Mouse (Mus musculus): ENCODE measurements around the gene Abcf2. TPM values are rescaled to one million over a fixed set of nuclear protein-coding genes. Genes with fewer than 3 reads are reported as not detected.

Gene Abcf2
- total RNA-seq, 2 experiments from 2014 or later: 13.7 to 14.7 TPM

- ATAC-seq (replicated peaks; ENCODE audit: low FRiP score, poor library complexity, severe bottlenecking): no peak
Observed at GRCm38 (mm10) chr5:24536511-24536910, 40.8 kb downstream of the Abcf2 start.

GRCm38 (mm10) chr5:24535731-24536130, 41.5 kb downstream of the Abcf2 start:
- ATAC-seq (replicated peaks; ENCODE audit: low FRiP score, poor library complexity, severe bottlenecking): no peak

- ATAC-seq (replicated peaks; ENCODE audit: low FRiP score, poor library complexity, severe bottlenecking): no peak
Observed at GRCm38 (mm10) chr5:24534292-24534691, 43.0 kb downstream of the Abcf2 start.

- ATAC-seq (replicated peaks; ENCODE audit: low FRiP score, poor library complexity, severe bottlenecking): no peak
Observed at GRCm38 (mm10) chr5:24533391-24533790, 43.9 kb downstream of the Abcf2 start.

- ATAC-seq (replicated peaks; ENCODE audit: low FRiP score, poor library complexity, severe bottlenecking): peak; percentile 94
Observed at GRCm38 (mm10) chr5:24530042-24530689, 47.1 kb downstream of the Abcf2 start.

- ATAC-seq (replicated peaks; ENCODE audit: low FRiP score, poor library complexity, severe bottlenecking): no peak
Observed at GRCm38 (mm10) chr5:24527780-24528179, 49.5 kb downstream of the Abcf2 start.

- no peak for ATAC-seq (replicated peaks; ENCODE audit: low FRiP score, poor library complexity, severe bottlenecking)
Observed at GRCm38 (mm10) chr5:24526889-24527230, 50.4 kb downstream of the Abcf2 start, which contains the start of gene Gbx1. Gene Gbx1 (minus strand): TSS chr5:24527202.

- no peak for ATAC-seq (replicated peaks; ENCODE audit: low FRiP score, poor library complexity, severe bottlenecking)
Observed at GRCm38 (mm10) chr5:24526190-24526888, 50.9 kb downstream of the Abcf2 start.

- no peak for ATAC-seq (replicated peaks; ENCODE audit: low FRiP score, poor library complexity, severe bottlenecking)
Observed at GRCm38 (mm10) chr5:24525360-24526189, 51.7 kb downstream of the Abcf2 start.

- no peak for ATAC-seq (replicated peaks; ENCODE audit: low FRiP score, poor library complexity, severe bottlenecking)
Observed at GRCm38 (mm10) chr5:24524522-24524921, 52.7 kb downstream of the Abcf2 start.

GRCm38 (mm10) chr5:24523806-24524205, 53.5 kb downstream of the Abcf2 start:
- no peak for ATAC-seq (replicated peaks; ENCODE audit: low FRiP score, poor library complexity, severe bottlenecking)

- ATAC-seq (replicated peaks; ENCODE audit: low FRiP score, poor library complexity, severe bottlenecking): no peak
Observed at GRCm38 (mm10) chr5:24521366-24521765, 55.9 kb downstream of the Abcf2 start.

Other genes starting within 250 kb of the Abcf2 start
- not detected in 2 replicates for gene Kcnh2, start 225.9 kb downstream of the Abcf2 start, total RNA-seq (2015; ENCODE audit: low replicate concordance)
- not detected in 2 replicates for gene Kcnh2, start 225.9 kb downstream of the Abcf2 start, total RNA-seq (2017; ENCODE audit: low replicate concordance)
- not detected in 2 replicates for gene Nos3, start 212.7 kb downstream of the Abcf2 start, total RNA-seq (2015; ENCODE audit: low replicate concordance)
- gene Nos3, start 212.7 kb downstream of the Abcf2 start, total RNA-seq (2017; ENCODE audit: low replicate concordance): not detected in 2 replicates
- gene Atg9b, start 185.3 kb downstream of the Abcf2 start, total RNA-seq (2015; ENCODE audit: low replicate concordance): not detected in 2 replicates
- not detected in 2 replicates for gene Atg9b, start 185.3 kb downstream of the Abcf2 start, total RNA-seq (2017; ENCODE audit: low replicate concordance)
- 11.9 TPM in 1 of 2 replicates, not detected in the other for gene Abcb8, start 183.8 kb downstream of the Abcf2 start, total RNA-seq (2015; ENCODE audit: low replicate concordance)
- 1.7 and 8.0 TPM in 2 replicates for gene Abcb8, start 183.8 kb downstream of the Abcf2 start, total RNA-seq (2017; ENCODE audit: low replicate concordance)
- not detected in 2 replicates for gene Asic3, start 164.1 kb downstream of the Abcf2 start, total RNA-seq (2015; ENCODE audit: low replicate concordance)
- gene Asic3, start 164.1 kb downstream of the Abcf2 start, total RNA-seq (2017; ENCODE audit: low replicate concordance): not detected in 2 replicates
- gene Cdk5, start 153.9 kb downstream of the Abcf2 start, total RNA-seq (2015; ENCODE audit: low replicate concordance): 6.3 and 10.8 TPM in 2 replicates
- gene Cdk5, start 153.9 kb downstream of the Abcf2 start, total RNA-seq (2017; ENCODE audit: low replicate concordance): 1.7 and 3.7 TPM in 2 replicates
- 16.6 and 44.4 TPM in 2 replicates for gene Slc4a2, start 153.6 kb downstream of the Abcf2 start, total RNA-seq (2015; ENCODE audit: low replicate concordance)
- gene Slc4a2, start 153.6 kb downstream of the Abcf2 start, total RNA-seq (2017; ENCODE audit: low replicate concordance): 14.1 and 50.6 TPM in 2 replicates
- 37.1 and 78.4 TPM in 2 replicates for gene Fastk, start 132.2 kb downstream of the Abcf2 start, total RNA-seq (2015; ENCODE audit: low replicate concordance)
- gene Fastk, start 132.2 kb downstream of the Abcf2 start, total RNA-seq (2017; ENCODE audit: low replicate concordance): 15.8 and 32.3 TPM in 2 replicates
- gene Tmub1, start 129.6 kb downstream of the Abcf2 start, total RNA-seq (2015; ENCODE audit: low replicate concordance): 5.4 TPM in 1 of 2 replicates, not detected in the other
- 0.64 and 12.8 TPM in 2 replicates for gene Tmub1, start 129.6 kb downstream of the Abcf2 start, total RNA-seq (2017; ENCODE audit: low replicate concordance)
- 9.6 and 10.5 TPM in 2 replicates for gene Agap3, start 125.3 kb downstream of the Abcf2 start, total RNA-seq (2015; ENCODE audit: low replicate concordance)
- 14.1 and 23.0 TPM in 2 replicates for gene Agap3, start 125.3 kb downstream of the Abcf2 start, total RNA-seq (2017; ENCODE audit: low replicate concordance)
- not detected in 2 replicates for gene Gbx1, start 50.3 kb downstream of the Abcf2 start, total RNA-seq (2015; ENCODE audit: low replicate concordance)
- gene Gbx1, start 50.3 kb downstream of the Abcf2 start, total RNA-seq (2017; ENCODE audit: low replicate concordance): not detected in 2 replicates
- gene Asb10, start 36.5 kb downstream of the Abcf2 start, total RNA-seq (2015; ENCODE audit: low replicate concordance): not detected in 2 replicates
- not detected in 2 replicates for gene Asb10, start 36.5 kb downstream of the Abcf2 start, total RNA-seq (2017; ENCODE audit: low replicate concordance)
- not detected in 2 replicates for gene 4931409K22Rik, start 20.7 kb downstream of the Abcf2 start, total RNA-seq (2015; ENCODE audit: low replicate concordance)
- not detected in 2 replicates for gene 4931409K22Rik, start 20.7 kb downstream of the Abcf2 start, total RNA-seq (2017; ENCODE audit: low replicate concordance)
- gene Chpf2, start 9.3 kb upstream of the Abcf2 start, total RNA-seq (2015; ENCODE audit: low replicate concordance): 5.9 and 10.5 TPM in 2 replicates
- gene Chpf2, start 9.3 kb upstream of the Abcf2 start, total RNA-seq (2017; ENCODE audit: low replicate concordance): 5.5 and 11.9 TPM in 2 replicates
- gene Smarcd3, start 46.9 kb upstream of the Abcf2 start, total RNA-seq (2015; ENCODE audit: low replicate concordance): not detected in 2 replicates
- not detected in 2 replicates for gene Smarcd3, start 46.9 kb upstream of the Abcf2 start, total RNA-seq (2017; ENCODE audit: low replicate concordance)
- 25.2 and 25.6 TPM in 2 replicates for gene Nub1, start 108.1 kb upstream of the Abcf2 start, total RNA-seq (2015; ENCODE audit: low replicate concordance)
- 24.0 and 29.8 TPM in 2 replicates for gene Nub1, start 108.1 kb upstream of the Abcf2 start, total RNA-seq (2017; ENCODE audit: low replicate concordance)
- gene Wdr86, start 153.3 kb upstream of the Abcf2 start, total RNA-seq (2015; ENCODE audit: low replicate concordance): not detected in 2 replicates
- gene Wdr86, start 153.3 kb upstream of the Abcf2 start, total RNA-seq (2017; ENCODE audit: low replicate concordance): 5.4 TPM in 1 of 2 replicates, not detected in the other
- 21.8 TPM in 1 of 2 replicates, not detected in the other for gene Crygn, start 180.5 kb upstream of the Abcf2 start, total RNA-seq (2015; ENCODE audit: low replicate concordance)
- not detected in 2 replicates for gene Crygn, start 180.5 kb upstream of the Abcf2 start, total RNA-seq (2017; ENCODE audit: low replicate concordance)

Data from erythroid progenitor cell, adult 5-6 weeks (primary cell).